Mouse (Mus musculus) fibroblast of lung, adult 2 months (primary cell): Measurements from ENCODE around the gene Cdk11b.
"Not testable (repeated sequence)": the region's sequence is repeated elsewhere in the genome, so short reads cannot be mapped to it uniquely, and the experiment has no call there.

ENCODE experiments used
- DNase-seq: peaks from one replicate; pipeline ENCODE4 v3.0.0-alpha.2; 2011; ENCODE audit warnings: low read depth

Gene Cdk11b

DNA sequence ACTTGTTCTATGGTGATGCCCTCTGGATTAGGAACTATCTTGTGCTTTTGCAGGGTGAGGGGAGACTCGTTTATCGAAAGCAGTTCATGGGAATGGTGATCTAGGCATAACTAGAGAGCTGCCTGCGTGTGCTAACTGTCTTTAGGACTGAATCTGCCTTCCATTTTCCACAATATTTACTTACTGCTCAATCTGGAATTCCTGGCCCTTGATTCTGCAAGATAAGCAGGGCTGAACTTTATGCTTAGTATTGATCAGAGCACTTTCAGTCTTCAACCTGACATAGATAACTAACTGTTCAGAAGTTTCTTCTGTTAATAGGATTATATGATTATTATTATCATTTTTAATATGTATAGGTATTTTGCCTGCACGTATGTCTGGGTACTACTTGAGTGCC lies 19.5 kb upstream of the Cdk11b start:
- no peak for DNase-seq

DNA sequence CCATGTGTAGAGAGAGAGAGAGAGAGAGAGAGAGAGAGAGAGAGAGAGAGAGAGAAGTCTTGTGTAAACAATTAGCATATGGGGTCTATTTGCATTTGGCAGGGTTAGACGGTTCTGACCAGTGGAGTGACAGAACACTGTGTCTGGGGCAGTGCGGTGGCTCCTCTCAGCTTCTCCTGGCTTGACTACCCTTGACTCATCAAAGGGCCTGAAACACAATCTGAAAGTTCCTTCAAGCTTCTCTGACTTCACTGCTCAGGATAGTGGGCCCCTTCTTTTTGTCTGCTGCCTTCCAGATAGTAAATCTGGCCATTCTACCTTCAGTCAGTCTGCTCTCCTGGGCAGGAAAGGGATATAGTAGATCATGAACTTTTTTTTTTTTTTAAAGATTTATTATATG lies 17.8 kb upstream of the Cdk11b start:
- DNase-seq = no peak

DNA sequence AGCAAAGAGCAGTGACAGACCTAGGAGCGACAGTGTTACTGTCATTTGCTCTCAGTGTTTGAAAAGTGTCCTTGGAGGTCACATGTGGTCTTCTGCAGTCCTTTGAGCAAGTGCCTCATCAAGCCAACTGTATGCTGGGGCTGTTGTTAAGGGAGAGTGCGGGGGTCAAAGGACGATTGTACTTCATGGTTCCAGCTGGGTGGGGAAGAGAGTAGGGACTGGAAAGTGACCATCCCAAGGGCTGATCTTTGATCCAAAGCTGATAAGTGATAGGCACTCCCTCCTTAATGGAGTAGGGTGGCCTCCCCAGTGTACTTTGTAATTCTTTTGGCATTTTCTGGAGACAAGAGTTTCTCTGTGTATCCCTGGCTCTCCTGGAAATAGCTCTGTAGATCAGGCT lies 12.8 kb upstream of the Cdk11b start:
- DNase-seq = no peak

DNA sequence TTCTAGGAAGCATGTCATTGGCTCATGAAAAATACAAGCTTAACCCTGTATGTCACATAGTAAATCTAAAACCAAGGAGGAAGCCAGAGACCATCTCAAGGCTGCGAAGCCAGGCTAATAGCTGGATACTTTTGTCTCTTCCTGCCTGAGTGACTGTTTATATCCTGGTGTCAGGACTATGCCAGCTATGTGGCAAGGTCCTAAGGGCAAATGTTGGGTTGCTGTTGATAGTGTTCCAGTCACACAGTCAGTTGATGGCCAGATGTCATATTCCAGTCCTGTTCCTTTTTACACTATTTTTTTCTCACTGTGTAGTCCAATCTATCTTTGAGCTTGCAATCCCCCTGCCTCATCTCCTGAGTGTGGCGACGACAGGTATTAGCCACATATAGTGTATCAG lies 11.4 kb upstream of the Cdk11b start:
- no peak for DNase-seq

DNA sequence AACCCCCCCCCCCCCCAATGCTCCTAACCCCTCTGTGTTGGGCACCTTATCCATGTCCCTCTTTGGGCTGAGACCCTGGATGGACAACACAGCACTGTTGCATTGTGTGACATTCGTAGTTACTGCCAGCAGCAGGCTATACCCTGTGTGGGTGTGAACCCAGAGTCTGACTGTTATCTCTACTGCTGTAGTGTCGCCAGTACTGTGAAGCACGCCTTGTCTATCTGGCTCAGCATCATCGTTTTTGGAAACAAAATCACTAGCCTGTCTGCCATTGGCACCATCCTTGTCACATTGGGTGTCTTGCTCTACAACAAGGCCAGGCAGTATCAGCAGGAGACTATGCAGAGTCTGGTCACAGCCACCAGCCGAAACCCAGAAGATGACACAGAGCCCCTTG lies 6.3 kb upstream of the Cdk11b start:
- DNase-seq = no peak

DNA sequence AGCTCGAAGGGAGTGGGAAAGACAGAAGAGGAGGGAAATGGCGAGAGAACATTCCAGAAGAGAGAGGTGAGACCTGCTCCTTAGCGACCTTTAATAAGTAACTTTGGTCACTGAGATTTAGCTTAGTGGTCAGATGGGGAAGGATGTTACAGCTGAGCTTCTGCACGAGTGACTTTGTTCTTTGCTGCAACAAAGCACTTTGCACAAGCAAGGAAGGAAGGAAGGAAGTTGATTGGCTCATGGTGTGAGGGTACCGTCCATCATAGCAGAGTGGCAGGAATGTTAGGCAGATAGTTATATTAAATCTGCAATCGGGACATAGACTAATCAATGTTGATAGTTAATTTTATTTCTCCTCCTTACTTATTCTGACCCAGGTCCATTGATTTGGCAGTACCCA lies 5.6 kb downstream of the Cdk11b start:
- no peak for DNase-seq

DNA sequence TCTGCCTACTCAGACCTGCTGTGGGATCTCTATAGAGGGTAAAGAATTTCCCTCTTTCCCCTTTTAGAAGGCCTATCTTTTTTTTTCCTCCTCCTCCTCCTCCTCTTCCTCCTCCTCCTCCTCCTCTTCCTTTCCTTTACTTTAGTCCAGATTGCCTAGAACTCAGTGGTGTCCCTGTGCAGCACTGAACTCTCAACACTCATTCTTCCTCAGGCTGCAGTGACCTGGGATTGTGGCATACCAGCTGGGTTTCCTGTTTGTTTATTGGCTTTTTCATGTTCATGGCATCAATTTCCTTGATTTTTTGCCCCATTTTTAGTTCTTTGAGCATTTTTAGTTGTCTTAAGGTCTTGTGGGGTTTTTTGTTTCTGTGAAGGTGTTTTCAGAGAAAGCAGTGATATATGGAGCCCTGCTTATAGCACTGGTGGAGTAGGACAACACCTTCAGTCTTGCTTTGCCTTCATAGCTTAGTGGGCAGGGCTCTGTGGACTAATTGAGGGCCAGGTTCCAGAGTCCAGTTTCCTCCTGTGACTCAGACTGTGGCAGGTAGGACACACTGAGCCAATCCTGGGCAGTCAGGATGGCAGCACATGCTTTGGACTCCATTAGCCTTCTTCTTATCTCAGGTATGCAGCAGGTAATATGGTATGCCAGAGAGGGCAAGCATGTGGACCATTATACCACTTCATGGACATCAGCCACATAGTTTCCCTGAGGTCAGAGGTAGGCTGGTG lies 11.3 kb downstream of the Cdk11b start:
- DNase-seq = no peak

DNA sequence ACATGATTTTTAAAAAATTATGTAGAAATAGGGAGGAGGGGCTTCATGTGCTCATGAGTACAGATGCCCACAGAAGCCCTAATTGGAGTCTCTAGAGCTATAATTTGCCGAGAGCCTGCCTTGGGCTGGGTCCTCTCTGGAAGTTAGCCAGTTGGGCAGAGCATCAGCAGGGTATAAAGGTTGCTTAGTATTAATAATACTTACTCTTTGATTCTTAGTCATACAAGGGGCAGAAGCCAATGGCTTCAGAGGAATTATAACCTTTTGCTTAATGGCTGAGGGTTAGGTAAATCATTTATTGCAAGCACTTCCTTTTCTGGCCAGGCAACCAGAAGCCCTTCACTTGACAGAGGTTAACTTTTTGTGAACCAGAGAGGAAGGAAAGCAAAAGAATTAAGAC lies 18.9 kb downstream of the Cdk11b start:
- no peak for DNase-seq

DNA sequence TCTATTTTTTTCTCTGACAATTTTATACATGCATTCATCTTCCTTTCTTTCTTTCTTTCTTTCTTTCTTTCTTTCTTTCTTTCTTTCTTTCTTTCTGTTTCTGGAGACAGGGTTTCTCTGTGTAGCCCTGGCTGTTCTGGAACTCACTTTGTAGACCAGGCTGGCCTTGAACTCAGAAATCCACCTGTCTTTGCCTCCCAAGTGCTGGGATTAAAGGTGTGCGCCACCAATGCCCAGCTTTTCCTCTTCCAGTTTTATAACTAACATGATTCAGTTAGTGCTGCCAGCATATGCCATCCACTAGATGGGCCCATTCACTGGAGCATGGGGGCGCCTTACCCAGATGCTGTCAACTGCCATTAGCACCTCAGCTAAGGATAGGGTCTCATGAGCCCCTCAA lies 20.7 kb downstream of the Cdk11b start, which contains the start of gene Gm10563:
Gene Gm10563, minus strand, starts transcription at position 101 of the 400 bp plus-strand sequence.
- not testable (repeated sequence) for DNase-seq

DNA sequence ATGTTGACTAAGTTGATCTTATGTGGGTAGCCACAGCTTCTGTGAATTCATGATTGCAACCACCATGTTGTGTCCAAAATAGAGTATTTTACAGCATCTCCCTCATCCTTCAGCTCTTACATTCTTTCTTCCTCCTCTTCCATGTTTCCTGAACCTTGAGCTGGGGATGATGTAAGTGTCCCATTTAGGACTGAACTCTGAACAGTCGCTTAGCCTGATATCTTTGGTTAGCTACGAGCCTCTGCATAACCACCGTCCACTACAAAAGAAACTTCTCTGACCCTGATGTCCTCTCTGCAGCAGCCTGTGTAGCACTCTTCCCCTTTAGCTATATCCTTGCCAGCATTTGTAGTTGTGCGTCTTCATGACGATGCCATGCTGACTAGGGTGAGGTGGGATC lies 21.1 kb downstream of the Cdk11b start:
- no peak for DNase-seq

DNA sequence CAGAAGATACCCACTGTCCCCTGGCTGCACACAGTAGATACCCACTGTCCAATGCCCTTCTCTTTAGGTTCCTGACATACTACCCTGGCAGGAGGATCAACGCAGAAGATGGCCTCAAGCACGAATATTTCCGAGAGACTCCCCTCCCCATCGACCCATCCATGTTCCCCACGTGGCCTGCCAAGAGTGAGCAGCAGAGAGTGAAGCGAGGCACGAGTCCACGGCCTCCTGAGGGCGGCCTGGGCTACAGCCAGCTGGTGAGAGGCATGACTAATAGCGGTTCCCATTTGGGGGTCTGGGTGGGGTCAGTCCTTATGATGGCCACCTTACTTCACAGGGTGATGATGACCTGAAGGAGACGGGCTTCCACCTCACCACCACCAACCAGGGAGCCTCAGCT lies 24.7 kb downstream of the Cdk11b start:
- DNase-seq = no peak

DNA sequence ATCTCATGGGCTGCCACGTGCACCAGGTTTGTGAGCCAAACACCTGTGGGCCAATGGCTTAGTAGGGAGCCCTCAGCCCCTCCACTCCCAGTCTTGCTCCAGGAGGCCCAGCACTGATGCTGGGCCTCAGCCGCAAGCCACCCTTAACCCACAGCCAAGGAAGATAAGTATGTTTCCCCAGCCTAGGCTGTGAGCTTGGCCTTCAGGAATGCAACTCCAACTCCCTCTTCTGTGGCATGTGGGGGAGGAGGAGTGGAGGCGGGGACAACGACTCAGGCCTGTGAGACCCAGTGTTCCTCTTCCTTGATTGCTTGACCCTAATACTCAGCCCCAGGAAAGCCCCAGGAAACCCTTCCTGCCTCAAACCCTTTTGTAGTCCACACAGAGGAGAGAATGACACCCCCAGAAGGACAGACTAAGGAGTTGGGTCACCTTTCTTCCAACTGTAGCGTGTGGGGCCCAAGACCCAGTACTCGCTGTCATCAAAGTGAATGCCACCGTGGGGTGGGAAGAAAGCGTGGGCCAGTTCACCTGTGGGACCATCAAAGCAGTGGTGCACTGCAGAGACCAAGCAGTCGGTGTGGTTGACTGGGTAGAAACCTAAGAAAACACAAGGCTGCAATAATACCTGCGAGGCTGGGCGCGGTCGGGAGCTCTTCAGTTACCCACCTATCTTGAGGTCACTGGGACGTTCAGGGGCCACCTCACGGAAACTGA lies 27.1 kb downstream of the Cdk11b start:
- no peak for DNase-seq

DNA sequence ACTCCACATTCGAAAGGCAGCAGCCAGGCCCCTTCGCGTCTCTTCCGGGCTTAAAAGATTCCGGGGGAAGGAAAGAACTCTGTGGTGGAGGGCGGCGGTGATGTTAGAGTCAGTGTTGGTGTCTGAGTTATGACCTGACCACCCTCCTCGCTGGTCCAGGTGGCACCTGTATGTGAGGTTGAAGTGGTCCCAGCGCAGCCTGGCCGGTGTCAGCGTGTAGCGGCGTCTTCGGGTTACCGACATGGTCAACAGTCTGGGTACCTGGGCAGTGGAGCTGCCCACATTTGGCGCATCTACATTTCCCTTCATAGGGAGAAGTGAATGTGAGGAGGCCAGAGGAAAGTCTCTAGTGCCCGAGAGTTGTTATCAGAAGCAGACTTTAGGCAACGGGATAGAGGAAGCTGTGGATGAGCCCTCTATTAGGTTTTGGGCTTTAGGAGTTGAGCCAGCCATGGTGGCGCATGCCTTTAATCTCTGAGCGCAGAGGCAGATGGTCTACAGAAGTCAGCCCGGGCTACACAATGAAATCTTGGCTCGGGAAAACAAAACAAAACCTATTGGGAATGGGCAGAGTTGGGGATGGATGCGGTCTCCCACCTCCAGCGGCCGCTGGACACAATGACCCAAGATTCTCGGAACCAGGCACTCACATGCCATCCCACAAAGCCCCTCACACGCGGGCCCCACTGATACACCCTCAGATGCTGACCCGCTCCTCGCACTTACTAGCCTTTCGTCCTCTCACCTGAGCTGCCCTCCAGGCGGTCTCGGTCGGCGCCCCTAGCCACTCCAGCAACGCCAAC lies 27.8 kb downstream of the Cdk11b start:
- no peak for DNase-seq

DNA sequence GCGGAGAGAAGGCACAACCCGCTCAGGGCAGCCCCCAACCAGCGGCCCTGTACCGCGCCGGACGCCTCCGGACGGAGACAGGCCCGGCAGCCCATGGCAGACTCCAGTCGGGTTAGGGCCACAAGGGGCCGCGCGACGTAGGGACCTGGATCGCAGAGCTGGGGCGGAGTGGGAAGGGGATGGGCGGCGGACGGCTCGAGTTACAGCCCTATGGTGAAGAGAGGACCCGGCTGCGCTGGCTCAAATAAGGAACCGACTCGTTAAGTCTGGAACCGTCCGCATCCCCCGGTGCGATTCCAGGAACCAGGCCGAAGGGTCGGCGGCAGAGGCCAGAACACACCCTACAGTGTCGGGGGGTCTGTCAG lies 28.4 kb downstream of the Cdk11b start, which contains the start of gene Mmp23:
Gene Mmp23, minus strand, starts transcription at position 299 of the 365 bp plus-strand sequence.
- DNase-seq = no peak

DNA sequence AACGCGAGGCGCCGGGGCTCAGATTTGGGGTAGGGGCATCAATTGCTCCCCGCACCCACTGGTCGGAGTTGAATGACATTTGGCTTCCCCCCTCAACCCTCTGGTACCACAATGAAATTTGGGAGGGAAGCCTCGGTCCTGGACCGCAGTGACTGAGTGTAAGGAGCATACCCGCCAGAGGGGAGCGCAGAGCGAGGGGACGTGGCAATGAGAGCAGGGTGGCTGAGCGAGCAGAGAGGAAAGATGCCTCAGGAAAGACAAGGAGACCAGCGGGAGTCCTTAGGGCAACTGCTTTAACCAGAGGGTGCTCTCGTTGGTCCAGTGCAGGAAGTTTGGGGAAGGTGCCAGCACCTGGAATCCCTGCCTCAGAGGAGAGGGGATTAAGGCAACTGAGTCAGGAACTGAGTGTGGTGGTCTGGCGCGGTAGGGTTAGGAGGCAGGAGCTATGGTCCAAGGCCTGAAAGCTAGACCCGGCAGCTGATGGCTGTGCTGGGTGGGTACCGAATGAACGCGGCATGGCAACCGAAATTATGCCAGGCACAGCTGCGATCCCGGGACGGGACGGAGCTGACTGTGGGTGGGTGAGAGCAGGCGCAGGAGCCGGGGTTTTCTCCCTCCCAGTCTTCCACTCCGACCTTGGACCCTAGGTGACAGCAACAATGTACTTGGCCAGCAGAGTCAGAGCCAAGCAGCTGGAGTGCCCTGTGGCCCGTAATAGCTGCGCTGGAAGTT lies 29.0 kb downstream of the Cdk11b start:
- no peak for DNase-seq

DNA sequence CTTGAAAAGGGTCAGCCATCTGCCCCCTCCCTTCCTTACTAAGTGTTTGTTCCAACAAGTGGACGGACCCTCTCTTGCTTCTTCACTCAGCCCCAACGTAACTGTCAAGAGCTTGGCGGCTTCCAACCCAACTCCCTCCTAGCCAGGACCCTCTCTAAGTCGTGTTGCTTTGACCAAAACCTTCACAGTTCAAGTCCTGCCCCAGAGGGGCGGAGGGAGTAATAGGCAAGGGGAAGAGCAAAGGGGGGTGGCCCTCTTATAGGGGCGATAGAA lies 29.5 kb downstream of the Cdk11b start:
- no peak for DNase-seq

DNA sequence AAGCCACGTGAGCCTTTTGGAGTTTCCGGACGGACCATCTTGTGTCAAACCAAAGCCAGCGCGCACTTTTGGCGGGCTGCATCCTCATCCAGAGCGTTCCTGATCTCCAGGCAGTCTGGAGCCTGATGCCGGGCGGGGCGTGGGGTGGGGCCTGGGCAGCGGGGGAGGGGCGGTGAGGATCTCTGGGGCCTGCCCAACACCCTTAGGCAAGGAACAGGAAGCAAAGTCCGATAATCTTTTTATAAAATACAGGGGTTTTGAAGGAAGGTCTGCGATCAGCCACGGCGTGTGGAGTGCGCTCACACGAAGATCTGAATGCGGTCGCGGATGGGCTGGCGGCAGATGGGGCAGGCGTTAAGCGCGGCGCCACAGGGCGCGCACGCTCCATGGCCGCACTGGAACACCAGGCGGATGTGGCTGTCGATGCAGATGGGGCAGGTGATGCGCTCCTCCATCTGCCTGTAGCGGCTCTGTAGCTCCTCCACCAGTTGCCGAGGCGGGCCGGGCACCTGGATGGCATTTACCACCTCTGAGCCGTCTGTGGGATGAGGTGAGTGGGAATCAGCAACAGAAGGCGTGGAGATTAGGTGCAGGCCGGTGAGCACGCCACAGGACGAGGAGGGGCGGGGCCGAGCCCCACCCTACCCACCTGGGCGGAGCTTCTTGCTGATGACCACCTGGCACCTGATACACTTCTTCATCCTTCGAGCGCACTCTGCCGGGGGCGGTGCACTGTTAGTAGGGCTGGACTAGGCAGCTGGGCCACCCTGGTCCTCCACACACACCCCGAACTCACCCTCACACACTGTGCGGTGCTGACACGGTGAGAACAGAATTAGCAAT lies 30.0 kb downstream of the Cdk11b start:
- no peak for DNase-seq

DNA sequence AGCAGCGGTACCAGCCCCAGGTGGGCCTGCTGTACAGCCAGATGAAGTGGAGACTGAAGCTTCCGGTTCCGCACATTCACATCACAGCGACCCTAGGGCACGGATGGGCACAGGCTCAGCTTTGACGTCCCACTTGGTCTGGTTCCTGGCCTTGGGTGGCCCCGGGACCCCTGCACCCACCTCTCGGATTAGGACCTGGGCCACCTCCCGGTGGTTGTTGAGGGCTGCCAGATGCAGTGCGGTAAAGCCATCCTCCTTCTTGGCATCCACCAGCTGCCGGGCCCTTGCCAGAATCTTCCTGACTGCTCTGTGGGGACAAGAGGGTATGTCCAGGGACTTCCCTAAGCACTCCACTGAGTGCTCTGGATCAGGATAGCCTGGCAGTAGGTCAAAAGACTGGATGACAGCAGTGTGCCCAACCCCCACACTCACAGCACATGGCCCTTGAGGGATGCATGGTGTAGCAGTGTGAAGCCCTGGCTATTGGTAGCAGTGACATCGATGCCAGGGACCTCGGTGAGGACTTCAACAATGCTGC lies 31.6 kb downstream of the Cdk11b start:
- no peak for DNase-seq

DNA sequence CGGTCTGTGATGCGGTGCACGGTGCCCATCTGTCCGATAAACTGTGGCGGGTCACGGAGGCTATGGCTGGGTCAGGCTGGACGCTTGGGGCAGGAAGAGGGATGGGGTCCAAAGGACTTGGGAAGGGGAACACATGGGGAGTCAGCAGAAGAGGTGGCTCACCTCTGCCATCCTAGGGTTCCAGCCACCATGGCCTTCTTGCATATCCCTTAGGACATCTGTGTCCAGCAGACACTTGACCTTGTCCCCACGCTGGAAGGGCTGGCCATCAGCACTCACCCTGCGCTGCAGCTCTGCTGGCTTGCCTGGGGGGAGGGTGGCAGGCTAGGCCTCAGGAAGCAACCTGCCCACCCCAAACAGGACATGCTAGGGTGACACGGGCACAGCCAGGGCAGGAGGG lies 34.3 kb downstream of the Cdk11b start:
- DNase-seq = no peak

DNA sequence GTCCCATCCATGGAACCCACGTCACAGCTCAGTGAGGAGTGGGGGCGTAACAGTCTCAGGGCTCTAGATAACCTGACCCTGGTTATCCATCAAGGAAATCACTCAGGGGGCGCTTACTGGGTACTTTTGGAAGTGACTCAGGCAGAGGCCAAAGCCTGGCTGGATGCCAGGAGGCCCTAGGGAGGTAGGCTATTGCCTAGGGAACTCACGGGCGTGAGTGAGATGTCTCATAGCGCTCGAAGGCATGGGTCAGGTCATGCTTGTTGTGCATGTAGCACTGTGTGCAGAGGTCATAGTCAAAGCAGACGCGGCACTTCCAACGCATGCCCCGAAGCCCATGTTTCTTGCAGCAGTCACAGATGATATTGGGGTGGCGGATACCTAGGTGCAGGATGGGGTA lies 36.0 kb downstream of the Cdk11b start:
- no peak for DNase-seq

DNA sequence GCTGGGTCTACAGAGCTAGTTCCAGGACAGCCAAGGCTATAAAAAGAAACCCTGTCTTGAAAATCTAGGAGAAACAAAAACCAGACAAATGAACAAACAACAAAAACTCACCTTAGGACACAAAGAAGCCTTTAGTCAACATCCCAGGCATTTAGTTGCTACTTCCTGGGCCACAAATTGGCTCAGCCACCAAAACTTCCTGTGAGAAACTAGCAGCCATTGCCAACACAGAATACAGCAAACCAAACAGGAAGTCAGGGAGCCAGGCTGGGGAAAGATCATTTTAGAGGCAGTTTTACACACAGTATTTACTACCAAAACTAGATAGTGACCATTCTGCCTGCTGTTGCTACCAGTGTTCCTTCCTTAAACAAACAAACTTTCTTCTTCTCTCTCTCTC lies 42.2 kb downstream of the Cdk11b start:
- no peak for DNase-seq
